Mouse (Mus musculus) heart, embryonic 10.5 days (tissue): ENCODE results near the gene Ncoa7. TPM values are rescaled to one million over a fixed set of nuclear protein-coding genes. Genes with fewer than 3 reads are reported as not detected.
"Not testable (repeated sequence)": the region's sequence is repeated elsewhere in the genome, so short reads cannot be mapped to it uniquely, and the experiment has no call there.

ENCODE experiments used
- DNase-seq: peaks from one replicate; pipeline ENCODE4 v3.0.0-alpha.2; 2017; ENCODE audit warnings: low spot score
- H3K27ac ChIP-seq: fragments of 300-500 bp; sonication (generic); 2 replicates; pipeline ENCODE4 v1.5.1; 2016; ENCODE audit warnings: mild to moderate bottlenecking
- H3K27me3 ChIP-seq: fragments of 300-500 bp; sonication (generic); 2 replicates; pipeline ENCODE4 v1.6.1; 2016; ENCODE audit warnings: mild to moderate bottlenecking; ENCODE audit not compliant: poor library complexity, insufficient read depth, severe bottlenecking
- H3K36me3 ChIP-seq: fragments of 300-500 bp; sonication (generic); 2 replicates; pipeline ENCODE4 v1.6.1; 2016; ENCODE audit warnings: mild to moderate bottlenecking, moderate library complexity
- H3K4me1 ChIP-seq: fragments of 300-500 bp; sonication (generic); 2 replicates; pipeline ENCODE4 v1.6.1; 2016; ENCODE audit warnings: mild to moderate bottlenecking
- H3K4me3 ChIP-seq: fragments of 300-500 bp; sonication (generic); 2 replicates; pipeline ENCODE4 v1.5.1; 2016; ENCODE audit warnings: mild to moderate bottlenecking, moderate library complexity
- H3K9me3 ChIP-seq: fragments of 300-500 bp; sonication (generic); 2 replicates; pipeline ENCODE4 v1.6.1; 2016; ENCODE audit warnings: mild to moderate bottlenecking, moderate library complexity
- WGBS: fragments of 180-500 bp; shearing (Covaris S2); methylation state at CpG from one replicate; pipeline ENCODE4 v1.1.7; 2016; 5-methylcytosine and 5-hydroxymethylcytosine counted together
- polyA plus RNA-seq: library from polyadenylated mRNA; unstranded; fragments of >200 nt; fragmentation: Nextera tagmentation; extraction: Ambion mirVana; gene quantifications from 2 replicates; pipeline ENCODE4 v1.2.1, GENCODE M21; 2016

Gene Ncoa7
- polyA plus RNA-seq, 1 experiment from 2014 or later = 7.1 TPM

DNA sequence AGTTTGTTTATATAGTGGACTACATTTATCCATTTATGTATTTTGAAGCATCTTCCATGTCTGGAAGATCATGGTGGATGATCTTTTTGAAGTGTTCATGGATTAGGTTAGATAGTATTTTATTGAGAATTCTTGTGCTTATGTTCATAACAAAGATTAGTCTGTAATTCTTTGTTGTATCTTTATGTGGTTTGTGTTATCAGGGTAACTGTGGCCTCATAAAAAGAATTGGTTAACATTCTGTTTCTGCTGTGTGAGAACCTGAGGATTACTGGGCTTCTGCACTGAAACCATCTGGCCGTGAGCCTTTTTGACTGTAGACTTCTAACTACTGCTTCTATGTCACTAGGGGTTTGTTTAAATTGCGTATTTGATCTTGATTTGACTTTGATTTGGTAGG lies 136.5 kb downstream of the Ncoa7 start:
- Histone ChIP-seq H3K9me3 (no peaks in the 10 kb centered on the region), H3K4me3 (no peak overlapping the region), H3K36me3 (peaks cover 2% of the 10 kb centered on the region; the same call in 1 of the 2 replicates), H3K27me3 (no peaks in the 10 kb centered on the region), H3K27ac (no peak overlapping the region), H3K4me1 (no peaks in the 10 kb centered on the region)
- no peak for DNase-seq
- WGBS = 89% methylated on average over 2 of the region's 2 CpGs

DNA sequence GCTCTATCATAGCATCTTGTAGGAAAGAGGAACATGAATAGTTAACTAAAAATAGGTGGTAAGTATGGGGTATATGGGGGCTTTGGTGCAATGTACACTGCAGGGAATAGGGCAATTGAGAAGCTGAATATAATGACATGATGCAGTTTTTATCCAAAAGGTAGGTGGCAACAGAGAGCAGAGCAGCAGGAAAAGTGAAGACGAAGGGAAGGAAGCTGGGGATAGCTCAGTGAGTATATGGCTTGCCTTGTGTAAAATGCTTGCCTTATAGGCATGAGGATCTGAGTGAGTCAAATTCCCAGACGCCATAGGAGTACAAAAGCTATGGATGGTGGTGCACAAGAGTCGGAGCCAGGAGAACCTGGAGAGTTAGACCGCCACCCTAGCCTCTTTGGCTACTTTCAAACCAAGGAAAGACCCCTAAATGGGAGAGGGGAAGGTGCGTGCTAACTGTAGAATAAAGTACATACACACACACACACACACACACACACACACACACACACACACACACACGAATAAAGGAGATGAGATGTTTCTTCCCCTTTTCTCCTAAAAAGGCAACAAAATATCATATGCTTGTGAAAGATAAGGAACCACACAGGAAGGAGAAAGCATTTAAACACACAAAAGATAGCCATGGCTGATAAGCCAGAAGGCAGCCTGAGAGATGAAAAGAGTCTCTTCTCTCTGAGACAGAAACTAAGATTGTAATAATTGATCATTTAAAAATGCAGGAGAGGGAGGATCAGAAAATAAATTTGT lies 142.4 kb downstream of the Ncoa7 start:
- peaks cover 16% of the 10 kb centered on the region; the same call in 1 of the 2 replicates for H3K36me3 ChIP-seq
- no peaks in the 10 kb centered on the region for H3K27me3 ChIP-seq
- 80% methylated on average over 6 of the region's 6 CpGs for WGBS
- no peaks in the 10 kb centered on the region for H3K9me3 ChIP-seq
- no peak for DNase-seq
- H3K27ac ChIP-seq = no peak overlapping the region
- H3K4me3 ChIP-seq = no peak overlapping the region
- no peaks in the 10 kb centered on the region for H3K4me1 ChIP-seq

DNA sequence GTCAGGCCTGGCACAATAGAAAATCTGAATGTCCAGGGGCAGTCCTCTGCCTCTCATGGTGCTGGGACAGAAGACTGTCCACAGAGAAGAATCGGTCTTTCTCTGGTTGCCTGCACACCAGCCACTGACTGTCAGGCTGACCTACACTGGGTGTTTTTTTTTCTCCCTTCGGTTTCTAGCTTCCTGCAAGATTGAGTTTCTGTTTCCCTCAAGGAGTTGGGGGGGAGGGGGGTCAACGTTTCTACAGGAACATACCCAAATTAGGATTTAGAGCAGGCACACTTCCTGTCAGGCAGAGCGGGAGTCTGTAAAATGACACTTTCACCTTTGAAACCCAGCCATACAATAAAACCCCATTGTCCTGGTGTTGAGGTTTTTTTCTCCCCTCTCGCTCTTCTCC lies 147.5 kb downstream of the Ncoa7 start:
- WGBS = 23% methylated on average over 5 of the region's 5 CpGs
- Histone ChIP-seq H3K36me3 (peaks cover 17% of the 10 kb centered on the region), H3K27ac (peak overlapping the region; percentile 67)

DNA sequence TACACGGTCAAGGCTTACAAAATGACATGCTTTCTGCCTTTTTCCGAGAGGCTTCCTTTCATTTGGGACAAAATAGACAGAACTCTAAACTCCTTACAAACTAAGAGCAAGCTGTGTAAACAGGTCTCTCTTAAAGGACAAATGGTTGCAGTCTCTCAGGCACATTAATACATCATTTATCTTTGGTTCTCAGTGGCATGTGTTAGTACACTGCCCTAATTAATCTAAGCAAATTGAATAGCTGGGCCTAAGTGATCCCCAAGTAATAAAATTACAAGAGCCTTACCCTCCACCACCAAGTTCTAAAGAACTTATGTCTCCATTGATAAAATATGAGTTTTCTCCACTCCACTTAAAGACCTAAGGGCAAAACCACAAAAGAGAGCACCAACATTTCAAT lies 155.4 kb downstream of the Ncoa7 start:
- peaks cover 17% of the 10 kb centered on the region for H3K36me3 ChIP-seq
- H3K9me3 ChIP-seq = no peaks in the 10 kb centered on the region
- WGBS = 85% methylated on average over 2 of the region's 2 CpGs
- no peaks in the 10 kb centered on the region for H3K27me3 ChIP-seq
- no peaks in the 10 kb centered on the region for H3K4me1 ChIP-seq
- no peak overlapping the region for H3K27ac ChIP-seq
- no peak for DNase-seq
- H3K4me3 ChIP-seq = no peak overlapping the region

More for the DNA sequence above, 147.5 kb downstream of the Ncoa7 start:
- Histone ChIP-seq H3K27me3 (no peaks in the 10 kb centered on the region), H3K4me1 (0 out of 2 replicates have a peak, but pooled peaks cover 3% of the 10 kb centered on the region), H3K9me3 (no peaks in the 10 kb centered on the region), H3K4me3 (peak overlapping the region; percentile 45)
- DNase-seq = no peak

DNA sequence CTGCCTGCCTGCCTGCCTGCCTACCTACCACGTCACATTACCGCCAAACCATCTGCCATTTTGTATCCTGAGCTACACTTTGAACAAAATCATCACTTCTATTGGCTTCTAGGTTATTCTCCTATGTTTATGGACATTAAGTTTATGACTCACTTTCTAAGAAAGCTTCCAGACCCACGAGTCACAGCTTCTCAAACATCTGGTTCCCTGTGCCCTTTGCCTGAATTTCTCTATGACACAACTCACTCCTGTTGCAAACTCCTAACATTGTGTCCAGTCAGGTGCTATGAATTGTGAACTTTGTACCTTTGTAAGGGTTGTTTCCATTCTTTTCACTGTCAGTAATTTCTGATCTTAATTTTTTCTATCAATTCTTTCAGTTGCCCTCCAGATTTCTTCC lies 164.9 kb downstream of the Ncoa7 start:
- H3K4me3 ChIP-seq = no peak overlapping the region
- H3K4me1 ChIP-seq = no peaks in the 10 kb centered on the region
- DNase-seq = no peak
- no peak overlapping the region for H3K27ac ChIP-seq
- H3K36me3 ChIP-seq = no peaks in the 10 kb centered on the region
- 79% methylated on average over 3 of the region's 3 CpGs for WGBS
- no peaks in the 10 kb centered on the region for H3K27me3 ChIP-seq
- H3K9me3 ChIP-seq = no peaks in the 10 kb centered on the region

DNA sequence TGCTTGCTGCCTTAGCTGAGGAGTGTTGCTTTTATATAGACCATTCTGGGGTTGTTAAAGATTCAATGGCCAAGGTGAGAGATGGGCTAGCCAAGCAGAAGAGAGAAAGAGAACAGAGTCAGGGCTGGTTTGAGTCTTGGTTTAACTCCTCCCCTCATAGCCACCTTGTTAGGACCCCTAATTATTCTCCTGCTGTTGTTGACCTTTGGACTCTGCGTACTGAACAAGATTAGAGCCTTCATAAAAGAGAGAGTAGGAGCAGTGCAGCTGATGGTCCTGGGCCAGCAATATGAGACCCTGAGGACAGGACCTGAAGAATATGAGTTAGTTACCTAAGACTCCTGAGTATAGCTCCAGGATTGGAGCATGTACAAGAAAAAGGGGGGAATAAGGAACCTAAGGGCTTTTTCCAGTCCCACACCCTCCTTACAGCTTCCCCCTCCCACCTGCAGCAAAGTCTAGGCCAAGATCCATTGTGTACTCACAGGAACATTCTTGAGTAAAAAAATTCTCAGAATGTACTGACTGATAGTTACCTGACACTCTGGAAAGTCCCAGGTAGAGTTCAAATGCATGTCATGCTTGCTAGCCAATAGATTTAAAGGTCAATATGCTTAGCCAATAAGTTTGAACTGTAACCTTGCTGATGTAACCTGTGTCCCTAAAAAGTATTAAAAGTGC lies 166.5 kb downstream of the Ncoa7 start:
- not testable (repeated sequence) for H3K27me3 ChIP-seq, H3K27ac ChIP-seq, DNase-seq, H3K4me3 ChIP-seq, H3K9me3 ChIP-seq, H3K4me1 ChIP-seq, H3K36me3 ChIP-seq
- WGBS = 70% methylated on average over 1 of the region's 1 CpGs

DNA sequence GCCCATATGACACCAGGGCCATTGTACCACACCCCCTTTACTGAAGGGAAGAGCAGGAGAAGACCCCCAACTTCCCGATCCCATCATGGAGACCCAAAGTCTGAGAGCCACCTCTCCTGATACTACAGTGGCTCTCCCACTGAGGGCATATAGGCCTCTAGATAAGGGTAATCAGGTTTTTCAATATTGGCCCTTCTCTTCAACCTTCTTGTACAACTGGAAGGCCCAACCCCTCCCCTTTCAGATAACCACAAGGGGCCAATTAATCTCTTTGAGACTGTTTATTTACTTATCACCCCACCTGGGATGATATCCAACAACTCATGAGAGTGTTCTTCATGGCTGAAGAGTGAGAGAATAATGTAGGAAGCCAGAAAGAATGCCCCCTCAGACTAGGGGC lies 170.4 kb downstream of the Ncoa7 start:
- DNase-seq = no peak
- Histone ChIP-seq H3K27me3 (no peaks in the 10 kb centered on the region), H3K27ac (no peak overlapping the region), H3K36me3 (no peaks in the 10 kb centered on the region), H3K4me3 (no peak overlapping the region), H3K4me1 (no peaks in the 10 kb centered on the region), H3K9me3 (no peaks in the 10 kb centered on the region)
- WGBS = 96% methylated on average over 1 of the region's 1 CpGs

DNA sequence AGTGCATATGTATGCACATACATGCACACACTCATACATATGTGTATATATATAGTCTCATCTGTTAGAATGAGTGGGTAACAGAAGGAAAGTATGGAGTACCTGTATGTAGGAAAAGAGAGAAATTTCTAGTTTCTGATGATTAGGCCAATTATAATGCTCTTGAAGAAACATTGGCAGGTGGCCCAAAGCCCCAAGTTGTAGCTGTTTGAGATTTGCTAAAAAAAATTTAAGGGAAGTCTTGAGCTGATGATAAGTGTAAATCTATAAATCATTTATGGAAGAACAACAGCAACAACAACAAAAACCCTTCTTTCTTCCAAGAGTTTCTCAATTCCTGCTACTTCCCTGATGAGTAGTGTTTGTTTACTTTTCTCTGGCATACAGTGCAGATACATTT lies 173.1 kb downstream of the Ncoa7 start:
- Histone ChIP-seq H3K4me3 (no peak overlapping the region), H3K4me1 (no peaks in the 10 kb centered on the region), H3K9me3 (no peaks in the 10 kb centered on the region), H3K36me3 (no peaks in the 10 kb centered on the region), H3K27ac (no peak overlapping the region), H3K27me3 (no peaks in the 10 kb centered on the region)
- no peak for DNase-seq

DNA sequence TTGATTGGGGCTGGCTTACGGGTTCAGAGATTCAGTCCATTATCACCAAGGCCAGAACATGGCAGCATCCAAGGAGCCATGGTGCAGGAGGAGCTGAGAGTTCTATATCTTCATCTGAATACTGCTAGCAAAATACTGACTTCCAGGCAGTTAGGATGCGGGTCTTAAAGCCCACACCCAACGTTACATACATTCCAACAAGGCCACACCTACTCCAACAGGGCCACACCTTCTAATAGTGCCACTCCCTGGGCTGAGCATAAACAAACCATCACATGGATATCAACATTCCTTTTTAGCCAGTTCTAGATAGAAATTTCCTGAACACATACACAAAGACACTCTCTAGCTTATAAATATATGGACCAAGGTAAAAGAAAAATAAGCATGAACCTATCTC lies 173.6 kb downstream of the Ncoa7 start, which contains the start of gene Hint3:
Hint3 (minus strand) TSS at position 120 of the 400 bp plus-strand sequence.
- H3K9me3 ChIP-seq = no peaks in the 10 kb centered on the region
- DNase-seq = no peak
- 84% methylated on average over 3 of the region's 3 CpGs for WGBS
- H3K27ac ChIP-seq = no peak within 1 kb of the TSS
- no peaks in the 10 kb centered on the region for H3K27me3 ChIP-seq
- no peaks in the 10 kb centered on the region for H3K36me3 ChIP-seq
- H3K4me1 ChIP-seq = no peaks in the 10 kb centered on the region
- no peak within 1 kb of the TSS for H3K4me3 ChIP-seq

DNA sequence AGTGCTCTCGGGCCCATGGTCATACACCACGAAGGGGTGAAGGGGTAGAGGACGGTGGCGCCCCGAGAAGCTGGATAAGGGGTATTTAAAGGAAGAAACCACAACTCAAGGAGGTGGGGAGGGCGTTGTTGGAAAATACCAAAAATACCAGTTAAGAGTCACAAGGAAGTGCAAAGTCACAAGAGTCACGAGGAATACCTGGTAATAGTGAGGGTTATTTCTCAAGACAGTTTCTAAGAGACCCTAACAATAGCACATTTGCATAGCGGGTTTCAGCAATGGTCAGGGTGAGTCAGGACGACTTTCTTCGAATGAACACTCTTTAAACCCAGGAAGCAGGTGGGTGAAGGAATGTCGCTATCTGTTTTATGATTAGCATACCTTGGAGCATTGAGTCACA lies 174.7 kb downstream of the Ncoa7 start:
- H3K36me3 ChIP-seq, H3K27ac ChIP-seq, H3K9me3 ChIP-seq, H3K27me3 ChIP-seq, H3K4me1 ChIP-seq, DNase-seq, H3K4me3 ChIP-seq: not testable (repeated sequence)
- 84% methylated on average over 11 of the region's 11 CpGs for WGBS

DNA sequence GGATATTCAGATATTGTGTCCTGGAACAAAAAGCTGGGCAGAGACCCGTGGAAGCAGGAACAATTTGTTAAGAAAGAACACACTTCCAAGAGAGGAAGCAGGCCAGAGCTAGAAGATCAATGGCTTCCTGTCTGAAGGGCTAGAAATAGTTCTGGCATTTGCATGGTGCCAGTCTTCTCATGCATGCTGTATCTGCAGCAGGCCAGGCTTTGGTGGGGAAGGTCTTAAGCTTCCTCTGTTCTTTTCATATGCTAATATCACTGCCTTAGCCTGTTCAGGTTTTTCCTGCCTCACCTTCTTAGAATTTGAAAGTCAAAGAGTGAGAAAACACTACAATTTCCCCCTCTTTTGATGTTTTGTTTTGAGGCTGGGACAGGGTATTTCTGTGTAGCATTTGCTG lies 175.6 kb downstream of the Ncoa7 start:
- Histone ChIP-seq H3K4me3 (no peak overlapping the region), H3K27me3 (no peaks in the 10 kb centered on the region), H3K9me3 (no peaks in the 10 kb centered on the region), H3K36me3 (no peaks in the 10 kb centered on the region), H3K27ac (no peak overlapping the region), H3K4me1 (no peaks in the 10 kb centered on the region)
- no peak for DNase-seq
- 30% methylated on average over 1 of the region's 1 CpGs for WGBS

DNA sequence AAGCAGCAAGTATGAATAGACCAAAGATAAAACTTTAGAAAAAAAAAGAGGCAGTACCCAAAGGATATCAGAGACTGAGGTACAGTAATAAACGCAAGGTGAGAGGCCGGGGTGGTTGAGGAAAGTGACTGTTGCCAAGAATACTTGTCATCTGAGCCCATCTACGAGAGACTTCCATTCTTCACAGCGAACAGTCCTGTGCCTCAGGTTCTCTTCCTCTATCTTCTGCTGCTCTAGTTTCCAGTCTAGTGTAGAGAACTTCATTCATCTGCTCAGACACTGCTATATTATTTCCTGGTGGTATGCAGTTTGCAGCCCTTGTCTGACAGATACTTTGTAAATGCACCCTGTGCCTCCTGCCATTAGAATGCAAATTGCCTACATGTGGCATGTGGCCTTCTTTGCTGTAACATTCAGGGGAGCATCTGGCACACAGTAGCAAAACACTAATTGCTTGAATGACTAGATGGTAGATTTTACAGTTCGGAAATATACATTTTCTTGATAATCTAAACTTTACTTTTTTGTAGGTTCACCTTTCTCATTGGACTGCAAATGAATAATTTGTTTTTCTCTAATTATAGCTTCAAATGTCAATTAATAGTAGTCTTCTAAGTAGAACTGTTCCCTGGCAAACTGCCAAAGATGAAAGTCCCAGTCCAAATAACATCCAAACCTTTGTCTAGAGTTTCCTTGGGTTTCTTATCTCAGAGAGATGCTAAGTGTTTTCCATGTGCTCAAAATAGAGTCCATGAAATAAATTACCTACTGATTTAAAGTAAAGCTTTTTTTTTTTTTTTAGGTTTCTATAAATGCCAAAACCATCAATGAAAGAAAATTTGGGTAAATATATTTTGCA lies 178.7 kb downstream of the Ncoa7 start:
- DNase-seq = no peak
- no peaks in the 10 kb centered on the region for H3K4me1 ChIP-seq
- 68% methylated on average over 5 of the region's 5 CpGs for WGBS
- no peak overlapping the region for H3K4me3 ChIP-seq
- H3K27ac ChIP-seq = no peak overlapping the region
- H3K27me3 ChIP-seq = no peaks in the 10 kb centered on the region
- H3K9me3 ChIP-seq = no peaks in the 10 kb centered on the region
- no peaks in the 10 kb centered on the region for H3K36me3 ChIP-seq

DNA sequence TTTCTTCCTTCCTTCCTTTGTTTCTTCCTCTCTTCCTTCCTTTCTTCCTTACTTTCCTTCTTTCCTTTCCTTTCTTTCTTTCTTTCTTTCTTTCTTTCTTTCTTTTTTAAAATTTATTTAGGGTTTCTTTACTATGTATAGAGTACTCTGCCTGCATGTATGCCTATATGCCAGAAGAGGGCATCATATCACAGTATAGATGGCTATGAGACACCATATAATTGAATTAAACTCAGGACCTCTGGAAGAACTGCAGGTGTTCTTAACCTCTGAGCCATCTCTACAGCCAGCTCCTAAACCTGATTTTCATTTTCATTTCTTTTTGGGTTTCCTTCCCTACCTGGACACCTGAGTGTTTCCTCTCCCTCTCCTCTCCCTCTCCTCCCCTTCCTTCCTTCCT lies 180.2 kb downstream of the Ncoa7 start:
- H3K4me1 ChIP-seq = no peaks in the 10 kb centered on the region
- H3K27me3 ChIP-seq = no peaks in the 10 kb centered on the region
- H3K4me3 ChIP-seq = no peak overlapping the region
- DNase-seq = no peak
- no peak overlapping the region for H3K27ac ChIP-seq
- H3K9me3 ChIP-seq = no peaks in the 10 kb centered on the region
- no peaks in the 10 kb centered on the region for H3K36me3 ChIP-seq
